Mouse (Mus musculus) liver, embryonic 14.5 days (tissue): ENCODE data around the gene Spag9. TPM values are rescaled to one million over a fixed set of nuclear protein-coding genes. Genes with fewer than 3 reads are reported as not detected.

ENCODE experiments used
- ATAC-seq: fragments of 200-750 bp; cut with Nextera tagmentation; 2 replicates; pipeline ENCODE4 v1.8.0; 2017; ENCODE audit warnings: moderate number of reproducible peaks, mild to moderate bottlenecking, moderate library complexity; ENCODE audit not compliant: insufficient read depth
- DNase-seq, 3 experiments: peaks; one replicate each; pipeline ENCODE4 v3.0.0-alpha.2; 2012 to 2013; ENCODE audit warnings: low read depth in 3 of 3, low spot score in 3 of 3
- H3K27ac ChIP-seq: fragments of 300-500 bp; sonication (generic); 2 replicates; pipeline ENCODE4 v1.5.1; 2014; ENCODE audit warnings: moderate library complexity, mild to moderate bottlenecking, control low read depth, inconsistent platforms
- H3K27me3 ChIP-seq: fragments of 300-500 bp; sonication (generic); 2 replicates; pipeline ENCODE4 v1.6.1; 2014; ENCODE audit warnings: mild to moderate bottlenecking, low read length, moderate library complexity; ENCODE audit not compliant: control insufficient read depth, insufficient read depth
- H3K36me3 ChIP-seq: fragments of 300-500 bp; sonication (generic); replicated peaks from 2 replicates; pipeline ENCODE4 v1.6.1; 2014; ENCODE audit warnings: low read depth; ENCODE audit not compliant: control insufficient read depth, insufficient read depth
- H3K4me1 ChIP-seq, 2 experiments: fragments of 200-500 bp in 1 of 2; fragments of 300-500 bp in 1 of 2; sonication (generic) in 1 of 2; replicated peaks; 2 replicates each; pipeline ENCODE4 v1.6.1; 2012 to 2014; ENCODE audit warnings: antibody characterized with exemption in 1 of 2, inconsistent platforms in 1 of 2, low read length in 1 of 2; ENCODE audit not compliant: control insufficient read depth in 2 of 2, insufficient read depth in 2 of 2
- H3K4me2 ChIP-seq: fragments of 300-500 bp; sonication (generic); 2 replicates; pipeline ENCODE4 v1.6.1; 2014; ENCODE audit warnings: low read depth, mild to moderate bottlenecking, control low read depth, moderate library complexity
- H3K4me3 ChIP-seq, 2 experiments: fragments of 200-500 bp in 1 of 2; fragments of 300-500 bp in 1 of 2; sonication (generic) in 1 of 2; 2 replicates each; pipeline ENCODE4 v1.5.1; 2012 to 2014; ENCODE audit warnings: low read depth in 2 of 2, low read length in 2 of 2, mild to moderate bottlenecking in 2 of 2, control low read depth in 1 of 2, inconsistent platforms in 1 of 2, moderate library complexity in 1 of 2; ENCODE audit not compliant: insufficient read depth in 1 of 2
- H3K9ac ChIP-seq: fragments of 300-500 bp; sonication (generic); replicated peaks from 2 replicates; pipeline ENCODE4 v1.6.1; 2014; ENCODE audit warnings: mild to moderate bottlenecking, control low read depth, moderate library complexity
- H3K9me3 ChIP-seq: fragments of 300-500 bp; sonication (generic); 2 replicates; pipeline ENCODE4 v1.6.1; 2016; ENCODE audit warnings: low read length, mixed read lengths; ENCODE audit not compliant: control insufficient read depth
- CTCF ChIP-seq: IDR thresholded peaks from 2 replicates; pipeline ENCODE4 v1.5.1; 2016; ENCODE audit warnings: antibody characterized with exemption, low read depth, control low read depth
- EP300 ChIP-seq: IDR thresholded peaks from 2 replicates; pipeline ENCODE4 v1.6.1; 2016; ENCODE audit warnings: antibody characterized with exemption, low read depth
- WGBS: fragments of 180-500 bp; shearing (Covaris S2); extraction: QIAGEN DNeasy Blood & Tissue Kit; methylation state at CpG from one replicate; pipeline ENCODE4 v1.1.7; 2014; ENCODE audit not compliant: insufficient replicate concordance; 5-methylcytosine and 5-hydroxymethylcytosine counted together
- polyA plus RNA-seq, 2 experiments: library from polyadenylated mRNA; depleted of rRNA in 1 of 2; stranded (reverse) in 1 of 2; unstranded in 1 of 2; fragments of >200 nt; fragmentation: Nextera tagmentation in 1 of 2; extraction: Ambion mirVana in 1 of 2; gene quantifications; 2 replicates each; pipeline versions ENCODE4 v1.2.1 to v1.2.3; 2012 to 2014

The Spag9 gene
- polyA plus RNA-seq, 2 experiments = 6.9 to 10.8 TPM

- TF ChIP-seq EP300 (no peak), CTCF (no peak)
- no peaks in the 10 kb centered on the region for H3K9me3 ChIP-seq
- H3K4me1 ChIP-seq = 0 out of 4 replicates have a peak, but pooled peaks cover 0 to 2% of the 10 kb centered on the region in 2 experiments
- WGBS = 77% methylated on average over 14 of the region's 14 CpGs
- no peak overlapping the region for H3K9ac ChIP-seq
- H3K27me3 ChIP-seq = no peaks in the 10 kb centered on the region
- ATAC-seq (no peak), DNase-seq (no peak)
- H3K27ac ChIP-seq = no peak overlapping the region
- no peaks in the 10 kb centered on the region for H3K36me3 ChIP-seq
- no peak overlapping the region for H3K4me2 ChIP-seq
- H3K4me3 ChIP-seq = no peak overlapping the region
These were observed 141.6 kb downstream of the Spag9 start for GRCm38 (mm10) chr11:94137326-94138061.

GRCm38 (mm10) chr11:94138411-94139231 lies 142.7 kb downstream of the Spag9 start:
- no peak for ATAC-seq
- no peaks in the 10 kb centered on the region for H3K36me3 ChIP-seq
- TF ChIP-seq EP300 (no peak), CTCF (no peak)
- no peaks in the 10 kb centered on the region for H3K9me3 ChIP-seq
- no peaks in the 10 kb centered on the region for H3K27me3 ChIP-seq
- no peak overlapping the region for H3K27ac ChIP-seq
- 51% methylated on average over 24 of the region's 24 CpGs for WGBS
- no peak overlapping the region for H3K4me2 ChIP-seq
- 0 out of 4 replicates have a peak, but pooled peaks cover 0 to 2% of the 10 kb centered on the region in 2 experiments for H3K4me1 ChIP-seq
- DNase-seq = no peak
- H3K9ac ChIP-seq = no peak overlapping the region
- H3K4me3 ChIP-seq = no peak overlapping the region

- ATAC-seq (no peak), DNase-seq (no peak)
- no peak overlapping the region for H3K4me3 ChIP-seq
- H3K36me3 ChIP-seq = no peaks in the 10 kb centered on the region
- H3K27me3 ChIP-seq = no peaks in the 10 kb centered on the region
- no peaks in the 10 kb centered on the region for H3K9me3 ChIP-seq
- no peak overlapping the region for H3K4me2 ChIP-seq
- 0 out of 4 replicates have a peak, but pooled peaks cover 0 to 2% of the 10 kb centered on the region in 2 experiments for H3K4me1 ChIP-seq
- H3K27ac ChIP-seq = no peak overlapping the region
- WGBS = 69% methylated on average over 5 of the region's 5 CpGs
- TF ChIP-seq EP300 (no peak), CTCF (no peak)
- no peak overlapping the region for H3K9ac ChIP-seq
These were observed 143.3 kb downstream of the Spag9 start for GRCm38 (mm10) chr11:94139232-94139620.

GRCm38 (mm10) chr11:94140540-94140939 lies 144.6 kb downstream of the Spag9 start:
- Histone ChIP-seq H3K4me3 (no peak overlapping the region), H3K27ac (no peak overlapping the region), H3K4me2 (no peak overlapping the region), H3K27me3 (no peaks in the 10 kb centered on the region), H3K9ac (no peak overlapping the region), H3K9me3 (no peaks in the 10 kb centered on the region), H3K36me3 (no peaks in the 10 kb centered on the region), H3K4me1 (0 out of 4 replicates have a peak, but pooled peaks cover 0 to 2% of the 10 kb centered on the region in 2 experiments)
- TF ChIP-seq EP300 (no peak), CTCF (no peak)
- no peak for ATAC-seq
- 62% methylated on average over 3 of the region's 3 CpGs for WGBS
- DNase-seq = no peak

GRCm38 (mm10) chr11:94141564-94141963 lies 145.7 kb downstream of the Spag9 start:
- Histone ChIP-seq H3K9me3 (no peaks in the 10 kb centered on the region), H3K4me2 (no peak overlapping the region), H3K27me3 (no peaks in the 10 kb centered on the region), H3K36me3 (no peaks in the 10 kb centered on the region), H3K4me1 (0 out of 4 replicates have a peak, but pooled peaks cover 0 to 2% of the 10 kb centered on the region in 2 experiments), H3K27ac (no peak overlapping the region), H3K9ac (no peak overlapping the region), H3K4me3 (no peak overlapping the region)
- ATAC-seq = no peak
- TF ChIP-seq EP300 (no peak), CTCF (no peak)
- DNase-seq = no peak
- WGBS = 6% methylated on average over 3 of the region's 3 CpGs
